Mouse (Mus musculus) c-Kit-positive CD71-positive TER-119-positive erythroid progenitor cells, embryonic 14.5 days (primary cell): ENCODE measurements around the gene Mypn.

Experiments used
- DNase-seq: peaks from one replicate; pipeline ENCODE4 v3.0.0-alpha.2; 2013; ENCODE audit warnings: low spot score

Mypn gene

DNA sequence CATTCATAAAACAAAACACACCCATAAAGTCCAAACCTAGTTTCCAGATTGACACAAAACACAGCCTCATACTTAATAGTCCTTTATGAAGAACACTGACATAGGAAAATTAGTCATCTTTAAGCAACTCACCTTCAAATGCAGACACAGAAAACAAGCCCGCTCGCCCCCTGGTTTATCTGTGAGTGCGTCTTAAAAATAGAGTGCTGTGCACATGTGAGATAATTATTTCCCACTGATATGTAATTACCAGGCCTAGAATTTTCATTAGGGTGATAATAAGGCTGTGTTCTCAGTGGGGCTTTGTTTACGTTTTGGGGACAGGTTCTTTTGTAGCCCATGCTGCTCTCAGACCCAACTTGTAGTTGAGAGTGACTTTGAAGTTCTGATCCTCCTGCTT is 4.7 kb downstream of the Mypn start:
- DNase-seq: peak; percentile 57

DNA sequence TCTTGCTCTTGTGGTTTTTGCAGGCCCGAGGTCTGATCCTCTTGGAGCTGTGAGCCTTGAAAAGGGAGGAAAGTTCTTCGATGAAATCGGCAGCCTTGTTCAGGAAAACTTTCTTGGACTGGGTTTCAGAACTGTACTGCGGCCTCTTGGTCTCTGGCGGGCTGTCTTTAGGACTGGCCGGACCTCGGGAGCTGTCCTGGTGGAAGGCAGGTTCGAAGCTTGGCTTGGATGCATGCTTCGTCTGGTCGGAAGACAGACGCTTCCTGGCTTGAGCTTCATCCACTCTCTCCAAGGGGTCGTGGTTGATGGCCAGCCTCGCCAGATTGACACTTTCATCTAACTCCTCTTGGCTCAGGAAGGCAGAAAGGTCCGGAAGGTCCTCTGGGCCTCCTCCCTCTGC is 11.0 kb downstream of the Mypn start:
- no peak for DNase-seq

DNA sequence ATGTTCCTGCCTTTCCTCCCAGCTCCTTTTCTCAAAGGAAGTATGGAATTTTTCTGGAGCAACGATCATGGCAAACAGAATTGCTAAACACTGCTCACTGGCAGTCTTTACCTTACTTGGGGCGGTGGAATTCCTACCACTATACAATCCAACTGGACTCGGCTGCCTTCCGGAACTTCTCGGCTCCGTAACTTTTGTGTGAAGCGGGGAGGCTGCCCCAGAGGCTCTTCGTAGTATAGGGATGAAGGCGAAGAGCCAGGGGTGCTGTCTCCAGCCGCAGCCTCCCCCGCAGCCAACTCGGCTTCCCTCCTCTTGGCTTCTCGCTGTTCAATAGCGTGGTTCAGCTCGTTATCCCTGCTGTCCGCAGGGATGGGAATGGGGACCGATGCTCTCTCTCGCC is 11.5 kb downstream of the Mypn start:
- DNase-seq: no peak

DNA sequence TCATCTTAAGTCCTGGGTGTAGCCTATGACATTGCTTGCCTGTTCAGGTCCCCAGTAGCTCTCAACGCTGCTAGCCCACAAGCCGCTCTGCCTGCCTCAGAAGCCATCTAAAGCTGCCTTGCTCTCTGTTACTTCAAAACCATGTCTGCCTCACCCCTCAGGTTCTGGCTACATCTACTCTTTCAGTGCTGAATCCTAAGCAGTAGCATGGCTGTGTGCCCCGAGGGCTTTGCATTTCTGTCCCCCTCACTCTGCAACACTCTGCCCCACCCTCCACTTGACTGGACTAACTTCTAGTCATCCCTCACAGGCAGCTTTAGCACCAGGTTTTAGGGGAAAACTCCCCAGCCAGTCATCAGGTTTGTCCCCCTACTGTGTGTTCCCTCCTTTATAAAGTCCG is 19.3 kb downstream of the Mypn start:
- no peak for DNase-seq

DNA sequence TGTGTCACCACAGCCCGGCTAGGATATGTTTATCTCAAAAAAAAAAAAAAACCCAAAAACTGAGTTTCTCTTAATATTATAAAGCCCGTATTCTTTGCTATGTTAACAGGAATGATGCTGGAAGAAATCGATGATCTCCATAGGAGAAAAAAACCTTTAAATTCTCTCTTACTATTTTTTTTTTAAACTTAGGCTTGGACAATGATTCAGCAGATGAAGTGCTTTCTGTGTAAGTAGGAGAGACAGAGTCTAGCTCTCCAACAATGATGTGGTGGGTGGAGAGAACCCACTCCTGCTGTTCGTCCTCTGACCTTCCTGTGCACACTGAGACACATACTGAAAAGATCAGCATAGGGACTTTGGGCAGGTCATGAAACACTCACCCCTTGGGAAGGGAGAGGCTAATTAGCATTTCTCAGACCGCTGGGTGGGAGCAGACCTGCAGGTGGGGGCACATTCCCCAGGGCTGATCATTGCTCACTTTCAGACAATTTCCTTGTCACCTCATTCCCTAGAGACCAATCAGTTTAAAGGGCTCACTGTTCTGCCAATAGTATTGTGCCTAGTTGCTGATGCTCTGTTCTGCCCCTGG is 21.5 kb downstream of the Mypn start:
- no peak for DNase-seq

DNA sequence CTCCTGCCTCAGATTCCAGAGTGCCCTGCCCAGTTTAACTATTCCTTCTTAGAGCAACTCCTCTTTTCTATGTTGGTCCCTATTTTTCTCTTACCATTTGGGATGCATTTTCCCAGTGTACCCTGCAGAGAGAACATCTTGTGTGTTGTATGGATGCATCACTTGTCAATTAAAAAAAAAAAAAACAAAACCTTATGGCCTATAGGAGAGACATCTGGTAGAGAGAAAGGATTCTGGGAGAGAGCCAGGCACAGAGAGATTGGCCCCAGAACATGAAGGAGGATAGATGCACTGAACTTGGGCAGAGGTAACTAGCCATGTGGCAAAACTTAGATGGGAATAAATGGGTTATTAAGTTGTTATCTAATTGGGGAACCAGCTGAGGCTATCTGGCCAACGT is 22.6 kb downstream of the Mypn start:
- DNase-seq: no peak

DNA sequence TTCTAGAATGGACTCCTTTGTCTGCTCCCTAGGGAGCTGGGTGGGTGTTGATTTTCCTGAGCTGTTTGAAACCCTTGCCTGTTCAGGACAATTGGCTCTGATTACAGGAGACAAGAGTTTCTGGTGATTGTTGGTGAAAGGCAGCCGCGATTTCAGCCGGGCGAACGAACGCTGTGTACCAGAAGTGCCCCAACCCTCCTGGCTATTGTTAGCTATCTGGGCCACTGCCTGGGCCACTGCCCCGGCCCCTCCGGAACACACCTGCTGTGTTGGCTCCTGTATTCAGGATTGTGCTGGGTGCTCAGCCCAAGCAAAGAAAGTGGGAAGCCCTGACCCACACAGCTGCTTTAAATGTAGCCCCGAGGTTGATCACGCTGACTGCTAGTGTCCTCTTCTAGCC is 24.2 kb downstream of the Mypn start:
- no peak for DNase-seq

DNA sequence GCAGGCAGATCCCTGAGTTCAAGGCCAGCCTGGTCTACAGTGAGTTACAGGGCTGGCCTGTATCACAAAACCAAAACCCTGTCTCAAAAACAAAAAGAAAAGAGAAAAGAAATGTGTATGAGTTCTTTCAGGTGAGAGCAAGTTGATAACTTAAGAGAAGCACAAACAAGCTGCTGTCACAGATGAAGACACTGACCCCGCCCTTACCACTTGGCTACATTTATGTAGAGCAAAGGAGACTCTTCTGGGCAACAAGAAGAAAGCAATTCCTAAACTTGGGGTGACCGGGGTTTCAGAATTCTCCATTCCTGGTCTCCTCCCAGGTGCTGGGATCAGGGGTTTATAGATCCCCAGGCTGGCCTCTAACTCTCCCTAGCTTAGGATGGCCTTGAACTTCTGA is 25.4 kb downstream of the Mypn start:
- no peak for DNase-seq

DNA sequence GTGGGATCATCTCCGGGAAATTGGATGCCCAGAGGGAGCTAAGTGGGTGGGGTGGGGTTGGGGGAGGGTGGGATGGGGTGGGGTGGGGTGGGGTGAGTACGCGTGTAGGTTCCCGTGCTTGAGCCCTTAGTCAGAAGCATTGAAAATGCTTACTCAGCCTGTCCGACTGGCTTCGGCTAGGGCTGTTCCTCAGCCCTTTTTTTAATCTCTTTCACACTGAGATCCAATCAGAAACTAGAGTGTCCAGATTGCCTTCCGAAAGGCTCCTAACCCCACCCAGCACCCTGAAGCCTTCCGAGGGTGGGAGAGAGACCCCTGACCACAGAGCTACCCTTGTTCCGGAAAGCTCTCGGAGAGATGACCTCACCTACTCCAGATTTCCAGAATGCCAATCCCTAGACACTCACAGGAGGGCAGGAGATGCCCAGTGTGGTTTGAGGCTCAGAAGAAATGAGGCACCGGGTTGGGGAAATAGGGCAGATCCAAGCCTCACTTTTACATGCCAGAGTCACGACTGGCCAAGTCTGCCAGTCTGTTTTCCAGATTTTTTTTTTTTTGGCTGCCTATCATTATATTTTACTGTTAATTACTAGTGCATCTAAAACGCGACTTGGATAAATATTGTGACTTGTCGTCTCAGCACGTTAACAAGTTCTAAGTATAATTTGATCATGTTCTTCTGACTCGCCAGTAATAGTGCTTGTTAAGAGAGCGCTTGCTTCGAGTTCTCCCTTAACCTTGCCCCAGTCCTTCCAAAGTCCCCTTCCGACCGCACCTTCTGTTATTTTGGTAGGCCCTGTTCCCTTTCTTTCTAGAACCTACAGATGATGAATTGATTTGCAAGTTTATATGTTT is 26.2 kb downstream of the Mypn start:
- no peak for DNase-seq

DNA sequence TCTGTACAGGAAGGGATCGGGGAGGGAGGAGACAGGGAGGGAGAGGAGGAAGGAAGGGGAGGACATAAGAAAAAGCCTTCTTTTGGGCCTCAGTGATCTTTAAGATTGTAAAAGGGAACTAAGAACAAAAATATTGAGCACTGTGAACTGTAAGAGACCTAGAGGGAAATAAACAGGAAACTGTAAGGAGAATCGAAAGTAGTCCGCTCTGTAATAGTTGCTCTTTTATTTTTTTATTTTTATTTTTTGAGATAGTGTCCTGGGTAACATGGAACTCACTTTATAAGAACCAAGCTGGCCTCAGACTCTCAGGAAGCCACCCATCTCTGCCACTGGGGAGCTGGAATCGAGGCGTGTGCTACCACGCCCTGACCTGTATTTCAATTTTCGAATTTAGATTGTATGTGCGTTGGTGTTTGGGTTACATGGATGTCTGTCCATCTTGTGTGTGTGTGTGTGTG is 27.3 kb downstream of the Mypn start:
- no peak for DNase-seq

DNA sequence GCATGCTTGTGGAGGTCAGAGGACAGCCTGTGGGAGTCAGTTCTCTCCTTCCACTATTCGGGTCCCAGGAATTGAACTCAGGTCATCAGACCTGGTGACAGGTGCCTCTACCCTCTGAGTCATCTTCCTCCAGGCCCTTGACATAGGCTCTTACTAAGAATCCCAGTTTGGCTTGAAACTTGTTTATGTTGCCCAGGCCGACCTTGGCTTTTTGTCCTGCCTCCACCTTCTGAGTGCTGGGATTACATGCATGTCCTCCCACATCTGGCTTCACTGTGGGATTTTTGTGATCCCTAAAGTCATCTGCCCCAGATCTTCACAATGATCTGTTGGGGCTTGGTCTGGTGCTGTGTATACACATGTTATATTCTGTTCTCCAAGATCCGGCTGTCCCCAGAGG is 31.7 kb downstream of the Mypn start:
- DNase-seq: no peak

DNA sequence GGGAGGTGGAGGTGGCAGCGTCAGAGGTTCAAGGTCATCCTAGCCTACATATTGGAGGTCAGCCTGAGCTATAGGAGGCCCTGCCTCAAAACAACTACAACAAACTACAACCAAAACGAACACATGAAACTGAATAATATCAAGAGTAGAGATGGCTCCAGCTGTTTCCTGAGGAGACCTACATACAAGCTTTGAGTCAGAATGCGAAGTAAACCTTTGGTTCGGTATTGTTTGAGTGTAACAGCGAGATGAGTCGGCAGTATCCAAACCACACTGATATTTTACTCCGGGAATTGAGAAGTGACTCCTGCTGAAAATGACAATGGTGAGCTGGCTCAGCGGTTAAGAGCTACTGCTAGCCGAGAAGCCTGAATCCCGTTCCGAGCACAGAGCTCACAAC is 34.2 kb downstream of the Mypn start:
- no peak for DNase-seq

DNA sequence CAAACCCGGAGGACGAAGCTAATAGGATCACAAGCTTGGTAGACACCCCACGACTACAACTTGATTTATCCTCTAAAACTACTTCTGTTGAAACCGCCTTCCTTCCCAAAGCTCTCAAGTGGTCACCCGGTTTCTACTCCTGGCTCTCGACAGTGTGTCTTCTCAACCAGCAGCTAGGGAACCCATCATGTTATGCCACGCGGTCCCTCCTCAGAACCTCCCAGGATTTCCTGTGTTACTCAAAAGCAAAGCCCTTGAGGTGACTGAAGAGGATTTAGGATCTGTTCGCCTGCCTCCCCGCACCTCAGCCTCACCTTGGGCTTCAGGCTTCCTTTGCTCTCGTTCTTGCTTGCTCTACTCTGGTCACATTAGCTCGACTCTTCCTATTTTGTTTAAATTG is 35.6 kb downstream of the Mypn start:
- no peak for DNase-seq

DNA sequence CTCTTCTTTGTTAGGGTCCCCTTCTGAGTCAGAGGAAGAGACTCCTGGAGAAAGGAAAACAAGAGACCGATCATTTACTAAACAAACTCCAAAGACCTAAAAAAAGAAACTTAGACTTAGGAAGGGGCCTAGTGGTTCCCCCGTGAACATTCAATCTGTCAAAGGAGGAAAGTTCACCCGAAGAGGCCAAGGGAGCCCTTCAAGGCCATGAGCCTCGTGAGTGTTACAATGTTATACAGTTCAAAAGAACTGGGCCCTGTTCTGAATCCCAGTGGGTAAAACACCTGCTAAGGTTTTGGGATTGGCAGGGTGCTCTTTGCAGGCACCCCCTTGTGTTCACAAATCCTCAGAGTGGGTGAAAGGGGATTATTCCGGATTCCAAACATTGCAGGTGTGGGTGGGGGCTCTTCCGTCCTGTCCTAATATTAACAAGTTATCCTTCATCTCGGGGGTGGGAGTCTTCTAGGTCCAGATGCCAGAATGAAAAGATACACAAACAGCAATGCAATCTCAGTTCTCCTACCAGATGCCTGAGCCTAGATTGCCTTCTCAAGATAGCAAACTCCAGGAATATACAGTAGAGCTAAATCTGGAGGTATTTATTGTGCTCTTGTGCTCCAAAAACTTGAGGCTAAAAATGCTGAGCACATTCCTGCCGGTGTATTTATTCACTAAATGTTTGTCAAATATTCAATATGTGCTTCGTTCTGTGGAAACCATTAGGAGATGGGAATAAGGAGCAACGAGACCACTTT is 36.3 kb downstream of the Mypn start:
- DNase-seq: no peak

DNA sequence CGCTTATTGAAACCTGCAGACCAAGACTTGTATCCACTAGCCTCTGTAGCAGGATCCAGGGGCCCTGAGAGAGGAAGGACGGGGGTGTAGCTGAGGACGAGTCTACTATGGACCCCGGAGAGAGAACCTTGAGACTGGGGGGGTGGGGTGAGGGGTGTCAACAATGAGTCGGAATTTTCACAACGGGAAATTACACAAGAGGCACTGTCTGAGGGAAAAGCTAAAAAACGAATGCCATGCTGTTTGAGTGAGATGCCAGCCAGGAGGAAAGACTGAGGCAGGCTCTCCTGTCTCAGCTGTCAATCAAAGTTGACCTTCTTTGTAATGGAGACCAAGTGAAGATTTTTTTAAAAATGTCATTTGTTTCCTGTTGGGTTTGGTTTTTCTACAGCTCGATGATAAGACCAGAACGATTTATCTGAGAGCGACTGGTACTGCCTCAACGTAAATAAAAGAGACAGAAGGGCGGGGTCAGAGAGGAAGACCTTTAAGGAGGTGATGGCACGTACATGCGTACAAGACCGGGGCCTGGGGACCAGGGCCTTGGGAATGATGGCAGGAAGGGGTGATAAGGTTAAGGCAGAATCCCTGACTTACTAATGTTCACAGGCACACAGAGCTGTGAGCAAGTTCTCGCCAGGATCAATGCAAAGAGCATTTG is 37.9 kb downstream of the Mypn start:
- DNase-seq: peak; percentile 44

DNA sequence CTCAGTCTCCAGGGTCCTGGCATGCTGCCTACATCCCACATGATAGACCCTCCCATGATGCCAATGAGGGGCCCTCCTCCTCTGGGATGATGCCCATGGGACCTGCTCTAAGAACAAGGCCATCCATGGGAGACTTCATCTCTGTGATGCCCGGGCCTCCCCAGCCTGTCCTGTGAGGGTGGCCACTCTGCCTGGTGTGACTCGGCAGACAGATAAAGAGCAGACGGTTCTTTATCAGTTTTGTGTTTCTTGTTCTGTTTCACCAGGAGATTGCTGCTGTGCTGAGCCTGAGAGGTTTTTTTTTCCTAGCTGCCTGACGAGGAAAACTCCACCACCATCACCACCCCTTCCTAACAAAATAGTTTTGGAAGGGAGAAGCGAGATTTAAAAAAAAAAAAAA is 42.5 kb downstream of the Mypn start:
- DNase-seq: peak; percentile 47

DNA sequence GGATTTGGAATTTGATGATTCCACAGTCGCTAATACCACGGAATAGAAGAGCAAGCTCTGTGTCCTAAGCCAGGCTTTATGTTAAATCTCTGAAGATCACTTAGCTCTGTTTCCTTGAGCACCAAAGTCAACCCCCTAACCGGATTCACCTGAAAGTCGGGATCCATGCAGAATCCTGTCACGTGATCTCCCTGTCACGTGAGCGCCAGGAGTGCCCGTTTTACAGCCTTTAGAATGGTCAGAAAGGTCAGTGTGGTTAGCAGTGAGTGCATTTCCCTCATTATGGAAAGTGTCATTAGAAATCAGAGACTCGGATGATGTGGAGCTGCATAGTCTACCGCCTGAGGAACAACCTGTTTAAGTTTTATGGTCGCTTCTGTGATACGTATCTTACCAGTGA is 43.1 kb downstream of the Mypn start:
- no peak for DNase-seq

DNA sequence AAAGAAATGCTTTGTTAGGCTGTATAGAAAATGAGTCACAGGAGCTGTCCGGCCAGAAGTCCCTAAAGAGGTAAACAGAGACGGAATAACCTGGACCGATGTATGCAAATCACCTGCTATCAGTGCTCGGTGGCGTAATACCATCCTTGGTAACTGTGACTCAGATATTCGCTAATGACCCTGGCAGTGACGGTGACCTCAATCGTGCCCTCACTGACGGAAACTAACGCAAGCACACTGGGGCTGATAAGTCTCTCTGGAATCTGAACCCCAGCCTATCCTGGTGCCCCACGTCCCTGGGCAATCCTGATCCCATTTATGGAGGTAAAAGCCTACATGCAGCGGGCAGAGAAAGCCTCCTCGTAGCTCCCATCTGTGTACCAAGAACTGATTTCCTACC is 45.6 kb downstream of the Mypn start:
- DNase-seq: no peak

DNA sequence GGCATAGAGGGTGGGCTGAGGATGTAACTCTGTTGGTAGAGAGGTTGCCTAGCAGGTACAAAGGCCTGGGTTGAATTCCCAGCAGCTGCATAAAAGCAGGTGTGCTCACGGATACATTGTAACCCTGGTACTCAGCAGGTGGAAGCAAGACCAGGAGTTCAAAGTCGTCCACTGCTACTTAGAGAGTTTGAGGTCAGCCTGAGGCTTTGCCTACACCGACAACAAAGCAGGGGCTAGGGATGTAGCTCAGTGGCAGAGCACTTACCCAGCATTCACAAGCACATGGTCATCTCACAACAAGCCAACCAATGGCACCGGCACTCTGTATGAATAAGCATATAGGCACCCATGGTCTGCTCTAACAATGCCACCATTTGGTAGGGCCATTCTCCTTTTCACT is 46.3 kb downstream of the Mypn start:
- no peak for DNase-seq

DNA sequence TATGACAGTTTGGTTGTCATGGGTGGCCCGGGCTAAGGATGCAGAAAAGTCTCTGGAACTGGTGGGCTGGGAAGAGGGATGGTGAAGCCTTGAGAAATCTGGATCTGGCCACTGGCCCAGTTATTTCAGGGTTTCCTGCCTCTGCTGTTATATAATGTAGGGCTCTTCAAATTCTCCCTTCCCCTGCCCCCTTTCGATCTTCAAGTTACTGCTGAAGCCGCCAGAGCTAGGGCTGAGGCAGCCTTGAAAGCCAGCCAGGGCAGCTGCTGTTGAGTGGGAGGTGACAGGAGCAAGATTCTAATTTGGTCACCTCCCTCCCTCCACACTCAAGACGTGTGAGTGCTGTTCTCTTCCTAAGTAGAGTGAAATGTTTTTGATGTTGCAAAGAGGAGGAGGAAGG is 46.8 kb downstream of the Mypn start:
- DNase-seq: no peak

DNA sequence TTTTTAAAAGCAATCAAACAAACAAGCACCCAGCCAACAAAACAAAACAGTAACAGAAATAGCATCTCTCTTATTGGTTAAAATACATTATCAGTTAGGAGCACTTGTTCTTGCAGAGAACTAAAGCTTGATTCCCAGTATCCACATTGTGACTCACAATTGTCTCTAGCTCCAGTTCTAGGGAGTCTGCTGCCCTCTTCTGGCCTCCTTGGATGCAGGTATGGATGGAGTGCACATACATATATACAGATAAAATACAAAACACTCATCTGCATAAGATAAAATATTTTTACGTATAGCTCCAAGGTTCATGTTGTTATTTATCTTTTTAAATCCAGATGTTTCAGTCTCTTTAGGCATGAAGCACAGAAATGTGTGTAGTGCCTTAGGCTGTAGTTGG is 47.4 kb downstream of the Mypn start:
- DNase-seq: peak; percentile 34

DNA sequence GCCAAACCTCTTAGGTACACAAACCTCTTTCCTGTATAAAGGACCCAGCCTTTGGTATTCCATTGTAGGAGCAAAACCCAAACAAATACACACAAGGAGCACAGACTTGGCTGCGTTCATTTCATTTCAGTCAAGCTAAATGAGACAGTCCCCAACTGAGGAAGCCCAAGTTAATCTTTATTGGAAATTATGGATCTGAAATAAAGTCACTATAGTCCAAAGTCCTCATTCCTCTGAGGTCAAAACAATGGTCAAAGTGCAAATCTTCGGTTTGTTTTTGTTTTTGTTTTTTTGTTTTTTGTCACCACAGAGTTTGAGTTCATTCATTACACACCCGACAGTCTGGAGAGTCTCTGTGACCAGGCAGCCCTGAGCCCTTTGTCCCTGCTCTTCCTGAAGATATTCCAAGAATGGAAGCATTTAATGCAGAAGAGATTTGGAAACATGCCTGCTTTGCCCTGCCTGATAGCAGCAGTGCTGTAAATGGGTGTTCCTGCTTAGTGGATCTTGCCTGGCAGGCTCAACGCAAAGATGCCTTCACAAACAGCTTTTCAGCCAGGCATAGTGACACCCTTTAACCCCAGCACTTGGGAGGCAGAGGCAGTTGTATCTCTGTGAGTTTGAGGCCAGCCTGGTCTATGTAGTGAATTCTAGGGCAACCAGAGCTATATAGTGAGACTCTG is 47.9 kb downstream of the Mypn start:
- DNase-seq: no peak
